In the genomic region with DNA sequence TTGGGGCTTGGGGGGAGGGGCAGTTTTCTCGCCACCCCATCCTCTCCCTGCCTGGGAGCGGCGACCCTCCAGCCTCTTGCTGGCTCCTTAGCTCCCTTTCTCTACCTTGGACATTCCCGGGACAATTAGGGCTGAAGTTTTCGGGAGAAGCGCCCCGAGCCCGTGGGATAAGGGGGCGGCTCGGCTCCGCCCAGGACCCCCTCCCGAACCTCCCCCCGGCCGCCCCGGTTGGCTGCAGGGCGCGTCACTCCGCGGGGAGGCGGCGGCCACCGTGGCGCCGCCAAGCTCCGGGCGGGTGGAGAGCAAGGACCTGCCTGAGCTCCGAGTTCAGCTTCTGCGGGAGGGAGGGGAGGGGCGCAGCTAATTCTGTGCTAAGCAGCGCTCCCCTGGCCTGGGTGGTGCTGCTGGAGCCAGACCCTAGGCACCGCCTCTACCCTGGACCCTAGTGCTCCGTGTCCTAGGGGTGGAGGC, we compare ENCODE assay signal across 8 mouse cellular contexts. TPM values are rescaled to one million over a fixed set of nuclear protein-coding genes. Genes with fewer than 3 reads are reported as not detected.
A peak's percentile ranks its signal among the peaks of the same experiment; 100 is the strongest.
DNase-seq lines count a peak whose midpoint lies in the region; ATAC-seq and TF ChIP-seq lines count a peak whose summit lies in the region.

No protein-coding gene starts in this region.

- peaks cover 2% of the 10 kb centered on the region; the same call in 1 of the 2 replicates for H3K4me1 ChIP-seq in lung, embryonic 14.5 days (ENCODE audit: insufficient read depth)
- peaks cover 12% of the 10 kb centered on the region for H3K4me1 ChIP-seq in forebrain, embryonic 11.5 days (replicated peaks; ENCODE audit: control insufficient read depth, insufficient read depth, low read length)
- 0 out of 2 replicates have a peak, but pooled peaks cover 3% of the 10 kb centered on the region for H3K4me1 ChIP-seq in hindbrain, embryonic 11.5 days (replicated peaks; ENCODE audit: control insufficient read depth, insufficient read depth, low read length)
- peaks cover 7% of the 10 kb centered on the region; the same call in 1 of the 2 replicates for H3K4me1 ChIP-seq in stomach, postnatal 0 days (replicated peaks; ENCODE audit: control insufficient read depth, insufficient read depth)

- no peak for TF ChIP-seq CTCF in lung, embryonic 14.5 days (IDR thresholded peaks at IDR 0.05; ENCODE audit: low read depth)
- TF ChIP-seq CTCF in stomach, postnatal 0 days (IDR thresholded peaks at IDR 0.05; ENCODE audit: low read depth): no peak

- no peaks in the 10 kb centered on the region for H3K9me3 ChIP-seq in lung, embryonic 14.5 days (ENCODE audit: low read depth, low read length)
- no peaks in the 10 kb centered on the region for H3K9me3 ChIP-seq in forebrain, embryonic 11.5 days (ENCODE audit: control insufficient read depth, low read length)
- no peaks in the 10 kb centered on the region for H3K9me3 ChIP-seq in hindbrain, embryonic 11.5 days (ENCODE audit: control insufficient read depth, low read length)
- H3K9me3 ChIP-seq in stomach, postnatal 0 days (ENCODE audit: control insufficient read depth, low read length): no peaks in the 10 kb centered on the region

- DNase-seq in lung, embryonic 14.5 days: peak; percentile 42
- no peak for DNase-seq in lung, postnatal 36 days
- peak; percentile 94 for DNase-seq in forebrain, embryonic 11.5 days (ENCODE audit: low spot score)
- DNase-seq in hindbrain, embryonic 11.5 days (ENCODE audit: low spot score): peak; percentile 85
- peak; percentile 75 to 86 for DNase-seq in layer of hippocampus, postnatal 10 days (ENCODE audit: low spot score in 2 of 2)
- peak; percentile 88 for DNase-seq in mesoderm, embryonic 11.5 days (ENCODE audit: low read depth, low spot score)
- peak; percentile 27 for DNase-seq in stomach, postnatal 0 days (ENCODE audit: low spot score)
- DNase-seq in c-Kit-positive CD71-positive TER-119-positive erythroid progenitor cells, embryonic 14.5 days (ENCODE audit: low spot score): no peak

- WGBS in lung, embryonic 14.5 days: under 1% methylated on average over 30 of the region's 32 CpGs
- under 1% methylated on average over 17 of the region's 32 CpGs for WGBS in forebrain, embryonic 11.5 days
- WGBS in hindbrain, embryonic 11.5 days: 2% methylated on average over 25 of the region's 32 CpGs
- WGBS in stomach, postnatal 0 days: under 1% methylated on average over 24 of the region's 32 CpGs

- H3K36me3 ChIP-seq in lung, embryonic 14.5 days (ENCODE audit: insufficient read depth): no peaks in the 10 kb centered on the region
- no peaks in the 10 kb centered on the region for H3K36me3 ChIP-seq in forebrain, embryonic 11.5 days (ENCODE audit: control insufficient read depth, insufficient read depth, low read length)
- H3K36me3 ChIP-seq in hindbrain, embryonic 11.5 days (ENCODE audit: control insufficient read depth, insufficient read depth, low read length): no peaks in the 10 kb centered on the region
- no peaks in the 10 kb centered on the region for H3K36me3 ChIP-seq in stomach, postnatal 0 days (ENCODE audit: control insufficient read depth, insufficient read depth, low read length)

- H3K27me3 ChIP-seq in lung, embryonic 14.5 days (ENCODE audit: insufficient read depth, low read length): peaks cover 98% of the 10 kb centered on the region
- peaks cover 20% of the 10 kb centered on the region for H3K27me3 ChIP-seq in forebrain, embryonic 11.5 days (ENCODE audit: control insufficient read depth, insufficient read depth, low read length)
- H3K27me3 ChIP-seq in hindbrain, embryonic 11.5 days (ENCODE audit: control insufficient read depth, insufficient read depth, low read length): peaks cover 23% of the 10 kb centered on the region
- H3K27me3 ChIP-seq in stomach, postnatal 0 days (ENCODE audit: control insufficient read depth, insufficient read depth, low read length): peaks cover 19% of the 10 kb centered on the region; the same call in 1 of the 2 replicates

- peak; percentile 65 for ATAC-seq in lung, embryonic 14.5 days (ENCODE audit: insufficient read depth)
- peak; percentile 84 for ATAC-seq in forebrain, embryonic 11.5 days (replicated peaks; ENCODE audit: low FRiP score)
- peak; percentile 67 for ATAC-seq in hindbrain, embryonic 11.5 days (ENCODE audit: low FRiP score)
- ATAC-seq in stomach, postnatal 0 days (ENCODE audit: low FRiP score, low TSS enrichment): peak; percentile 45

- peak overlapping the region; percentile 77 for H3K4me2 ChIP-seq in lung, embryonic 14.5 days
- peak overlapping the region; percentile 75 for H3K4me2 ChIP-seq in forebrain, embryonic 11.5 days (ENCODE audit: low read depth, low read length, severe bottlenecking)
- H3K4me2 ChIP-seq in hindbrain, embryonic 11.5 days (replicated peaks; ENCODE audit: low read depth, low read length): peak overlapping the region; percentile 77
- H3K4me2 ChIP-seq in stomach, postnatal 0 days (replicated peaks; ENCODE audit: low read depth): peak overlapping the region; percentile 73

- TF ChIP-seq EP300 in stomach, postnatal 0 days (optimal IDR thresholded peaks at IDR 0.05): no peak

- H3K4me3 ChIP-seq in lung, embryonic 14.5 days (ENCODE audit: low read depth, low read length): peak overlapping the region; percentile 46
- peak overlapping the region; percentile 91 for H3K4me3 ChIP-seq in forebrain, embryonic 11.5 days (ENCODE audit: low read depth, low read length)
- peak overlapping the region; percentile 86 for H3K4me3 ChIP-seq in hindbrain, embryonic 11.5 days (ENCODE audit: low read depth, low read length)
- peak overlapping the region; percentile 45 for H3K4me3 ChIP-seq in stomach, postnatal 0 days (ENCODE audit: low read depth, low read length)

- no peak overlapping the region for H3K9ac ChIP-seq in lung, embryonic 14.5 days
- H3K9ac ChIP-seq in forebrain, embryonic 11.5 days (ENCODE audit: low read length): peak overlapping the region; percentile 100
- peak overlapping the region; percentile 96 for H3K9ac ChIP-seq in hindbrain, embryonic 11.5 days (ENCODE audit: low read depth, low read length)
- 0 out of 2 replicates have a peak overlapping the region, but pooled peaks have one; percentile 23 for H3K9ac ChIP-seq in stomach, postnatal 0 days (ENCODE audit: low read length)

- H3K27ac ChIP-seq in lung, embryonic 14.5 days (ENCODE audit: low read depth): no peak overlapping the region
- H3K27ac ChIP-seq in forebrain, embryonic 11.5 days (ENCODE audit: low read depth, low read length): peak overlapping the region; percentile 99
- H3K27ac ChIP-seq in hindbrain, embryonic 11.5 days (ENCODE audit: low read depth, low read length): peak overlapping the region; percentile 99
- no peak overlapping the region for H3K27ac ChIP-seq in stomach, postnatal 0 days (replicated peaks)

RNA-seq across cellular contexts. Expression of a gene that starts 0.6 kb away (rescaled TPM):
- polyA plus RNA-seq in lung, embryonic 14.5 days (2014; fragmentation: Nextera tagmentation; extraction: Ambion mirVana): 0.05 and 0.08 TPM in 2 replicates
- polyA plus RNA-seq in forebrain, embryonic 11.5 days (2014; fragmentation: Nextera tagmentation; extraction: Ambion mirVana): 27.8 and 32.9 TPM in 2 replicates
- 18.7 and 20.8 TPM in 2 replicates for polyA plus RNA-seq in hindbrain, embryonic 11.5 days (2014; fragmentation: Nextera tagmentation; extraction: Ambion mirVana)
- 10 to 100 TPM; 15.4 to 16.2 TPM for total RNA-seq in layer of hippocampus, postnatal 10 days (2021)
- polyA plus RNA-seq in stomach, postnatal 0 days (2015; fragmentation: Nextera tagmentation; extraction: Ambion mirVana): 0.76 and 0.83 TPM in 2 replicates

Comparison
In these comparisons a context has a peak if more than half of its experiments do, and no peak if none do; other contexts are left out.
1. DNase-seq: peak in lung, embryonic 14.5 days (single experiment), forebrain, embryonic 11.5 days (single experiment), hindbrain, embryonic 11.5 days (single experiment), layer of hippocampus, postnatal 10 days (2 of 2), mesoderm, embryonic 11.5 days (single experiment) and stomach, postnatal 0 days (single experiment); none in lung, postnatal 36 days (single experiment) and c-Kit-positive CD71-positive TER-119-positive erythroid progenitor cells, embryonic 14.5 days (single experiment).
2. H3K27ac ChIP-seq: peak in forebrain, embryonic 11.5 days (single experiment) and hindbrain, embryonic 11.5 days (single experiment); none in lung, embryonic 14.5 days (single experiment) and stomach, postnatal 0 days (single experiment).
3. RNA of a gene that starts 0.6 kb away (polyA plus RNA-seq): 27.8 to 32.9 TPM in forebrain, embryonic 11.5 days and 18.7 to 20.8 TPM in hindbrain, embryonic 11.5 days; 0.76 to 0.83 TPM in stomach, postnatal 0 days and 0.05 to 0.08 TPM in lung, embryonic 14.5 days; every median in the first group is over 10 times any median in the second.
4. Peak in every context shown above with its lines, with median percentiles within 50 percentile points of each other: ATAC-seq, H3K4me2 ChIP-seq and H3K4me3 ChIP-seq.